Mouse (Mus musculus): ENCODE data around the gene Ebpl.

DNA sequence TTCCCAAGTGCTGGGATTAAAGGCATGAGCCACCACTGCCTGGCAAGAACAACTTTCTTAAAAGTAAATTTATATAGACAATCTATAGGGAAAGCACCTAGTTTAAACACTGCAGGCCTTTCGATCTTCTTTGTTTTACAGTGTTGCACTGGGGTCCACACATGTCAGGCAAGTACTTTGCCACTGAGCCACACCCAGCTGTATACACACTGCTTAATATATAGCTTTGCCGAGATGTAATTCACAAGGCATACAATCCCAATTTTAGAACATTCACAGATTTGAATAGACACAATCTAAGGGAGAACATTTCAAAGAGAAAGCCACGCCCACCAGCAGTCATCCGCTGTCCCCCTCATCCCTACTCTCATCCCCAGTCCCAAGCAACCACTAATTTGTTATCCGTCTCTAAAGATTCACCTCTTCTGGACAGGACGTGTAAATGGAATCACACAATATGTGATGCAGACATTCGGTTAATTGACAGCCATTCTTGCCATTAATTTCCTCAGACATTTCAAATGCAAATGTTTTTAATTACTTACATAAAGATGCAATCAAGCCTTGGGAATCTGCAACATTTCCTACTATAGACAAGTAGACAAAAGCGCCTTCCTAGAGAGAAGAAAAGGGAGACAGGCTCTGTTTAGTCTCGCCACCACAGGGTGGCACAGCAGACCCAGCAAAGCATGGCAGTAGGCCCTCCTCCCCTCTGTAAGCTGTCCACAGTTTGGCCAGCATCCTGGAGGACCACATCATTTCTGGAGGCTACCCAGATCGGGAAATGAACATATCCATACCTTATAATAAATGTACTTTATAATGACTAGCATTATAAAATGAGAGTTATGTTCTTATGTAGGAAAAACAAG is 13.2 kb downstream of the Ebpl start:
- TF ChIP-seq CTCF (IDR thresholded peaks at IDR 0.05; ENCODE audit: low read depth, low read length) (peak; percentile 68), POLR2A (IDR thresholded peaks at IDR 0.05; ENCODE audit: extremely low read depth, insufficient read depth, low read length) (no peak)

Measured in liver, adult 2 months (tissue).